Mouse (Mus musculus): ENCODE results near the gene Rpl3.

DNA sequence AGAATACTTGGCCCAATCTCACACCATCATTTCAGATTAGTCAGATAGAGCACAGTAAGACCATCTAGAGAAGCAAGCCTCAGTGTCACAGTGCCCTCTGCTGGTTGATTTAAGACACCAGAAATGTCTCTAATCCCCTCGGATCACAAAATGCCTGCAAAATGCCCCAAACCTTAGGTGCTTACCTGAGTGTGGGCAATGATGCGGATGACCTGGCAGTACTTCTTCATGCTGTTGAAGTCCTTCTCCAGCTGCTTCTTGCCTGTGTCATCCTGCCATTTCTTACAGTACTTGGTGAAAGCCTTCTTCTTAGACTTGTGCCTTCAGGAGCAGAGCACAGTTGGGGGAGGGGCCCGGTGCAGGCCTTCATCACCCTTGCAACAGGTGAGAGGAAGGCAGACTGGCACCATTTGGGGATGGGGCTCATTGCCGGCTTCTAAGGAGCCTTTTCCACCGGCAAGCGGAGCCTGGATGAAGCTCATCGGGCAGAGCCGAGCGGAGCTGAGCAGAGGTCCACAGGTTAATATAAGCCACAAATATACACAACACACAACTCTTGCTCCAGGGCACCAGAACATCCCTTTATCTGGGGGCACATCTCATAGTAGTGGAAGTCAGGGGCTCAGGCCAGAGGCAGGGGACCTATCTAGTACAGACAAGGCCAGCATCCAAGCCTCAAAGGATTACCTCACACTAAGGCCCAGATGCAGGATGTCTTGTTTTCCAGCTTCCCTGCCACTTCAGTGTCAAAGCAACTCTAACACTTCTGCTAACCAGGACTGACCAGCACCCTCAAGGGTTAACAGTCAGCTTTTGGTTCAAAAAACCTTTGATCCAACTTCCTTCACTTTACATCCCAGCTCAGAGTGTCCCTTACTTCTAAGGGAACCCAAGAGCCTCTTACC is 10.7 kb downstream of the Rpl3 start:
- no peak for TF ChIP-seq EP300 (IDR thresholded peaks at IDR 0.05; ENCODE audit: low read depth)
- TF ChIP-seq CTCF (IDR thresholded peaks at IDR 0.05; ENCODE audit: low read depth) = peak; percentile 82

Data from liver, postnatal 0 days (tissue).